Mouse (Mus musculus): ENCODE data around the gene Fam161a. TPM values are rescaled to one million over a fixed set of nuclear protein-coding genes. Genes with fewer than 3 reads are reported as not detected.
"Not testable (repeated sequence)": the region's sequence is repeated elsewhere in the genome, so short reads cannot be mapped to it uniquely, and the experiment has no call there.

Fam161a gene
- polyA plus RNA-seq, 2 experiments = 0.93 to 1.4 TPM

GRCm38 (mm10) chr11:23063857-23064256, 56.5 kb downstream of the Fam161a start:
- H3K27me3 ChIP-seq (ENCODE audit: control insufficient read depth, insufficient read depth, low read length) = no peaks in the 10 kb centered on the region
- no peak overlapping the region for H3K9ac ChIP-seq (replicated peaks)
- ATAC-seq (ENCODE audit: insufficient read depth) (no peak), DNase-seq (ENCODE audit: low read depth in 3 of 3, low spot score in 3 of 3) (no peak)
- no peak overlapping the region for H3K27ac ChIP-seq
- TF ChIP-seq CTCF (IDR thresholded peaks at IDR 0.05; ENCODE audit: low read depth) = no peak
- no peak for TF ChIP-seq EP300 (IDR thresholded peaks at IDR 0.05; ENCODE audit: low read depth)
- H3K9me3 ChIP-seq (ENCODE audit: control insufficient read depth, low read length) = no peaks in the 10 kb centered on the region
- H3K4me1 ChIP-seq (replicated peaks; ENCODE audit: control insufficient read depth in 2 of 2, insufficient read depth in 2 of 2, low read length in 1 of 2) = peaks cover 3 to 12% of the 10 kb centered on the region in 2 experiments; a peak in 3 of 4 replicates
- WGBS (ENCODE audit: insufficient replicate concordance) = 32% methylated on average over 3 of the region's 3 CpGs
- H3K36me3 ChIP-seq (replicated peaks; ENCODE audit: control insufficient read depth, insufficient read depth, low read depth) = no peaks in the 10 kb centered on the region
- no peak overlapping the region for H3K4me2 ChIP-seq (ENCODE audit: low read depth)
- H3K4me3 ChIP-seq (ENCODE audit: insufficient read depth in 1 of 2, low read depth in 2 of 2, low read length in 2 of 2) = no peak overlapping the region

GRCm38 (mm10) chr11:23064276-23064675, 56.9 kb downstream of the Fam161a start:
- H3K36me3 ChIP-seq (replicated peaks; ENCODE audit: control insufficient read depth, insufficient read depth, low read depth); H3K9me3 ChIP-seq (ENCODE audit: control insufficient read depth, low read length); H3K4me3 ChIP-seq (ENCODE audit: insufficient read depth in 1 of 2, low read depth in 2 of 2, low read length in 2 of 2); H3K27ac ChIP-seq; H3K9ac ChIP-seq (replicated peaks); H3K27me3 ChIP-seq (ENCODE audit: control insufficient read depth, insufficient read depth, low read length); DNase-seq (ENCODE audit: low read depth in 3 of 3, low spot score in 3 of 3); H3K4me2 ChIP-seq (ENCODE audit: low read depth); ATAC-seq (ENCODE audit: insufficient read depth): not testable (repeated sequence)
- WGBS (ENCODE audit: insufficient replicate concordance) = 50% methylated on average over 3 of the region's 3 CpGs
- peaks cover 3 to 12% of the 10 kb centered on the region in 2 experiments; a peak in 3 of 4 replicates for H3K4me1 ChIP-seq (replicated peaks; ENCODE audit: control insufficient read depth in 2 of 2, insufficient read depth in 2 of 2, low read length in 1 of 2)

GRCm38 (mm10) chr11:23065167-23065668, 57.9 kb downstream of the Fam161a start:
- Histone ChIP-seq H3K36me3 (replicated peaks; ENCODE audit: control insufficient read depth, insufficient read depth, low read depth) (no peaks in the 10 kb centered on the region), H3K4me1 (replicated peaks; ENCODE audit: control insufficient read depth in 2 of 2, insufficient read depth in 2 of 2, low read length in 1 of 2) (peaks cover 3 to 12% of the 10 kb centered on the region in 2 experiments; a peak in 3 of 4 replicates), H3K9ac (replicated peaks) (no peak overlapping the region), H3K4me3 (ENCODE audit: insufficient read depth in 1 of 2, low read depth in 2 of 2, low read length in 2 of 2) (no peak overlapping the region), H3K4me2 (ENCODE audit: low read depth) (no peak overlapping the region), H3K27me3 (ENCODE audit: control insufficient read depth, insufficient read depth, low read length) (no peaks in the 10 kb centered on the region), H3K27ac (no peak overlapping the region), H3K9me3 (ENCODE audit: control insufficient read depth, low read length) (no peaks in the 10 kb centered on the region)
- TF ChIP-seq EP300 (IDR thresholded peaks at IDR 0.05; ENCODE audit: low read depth) (no peak), CTCF (IDR thresholded peaks at IDR 0.05; ENCODE audit: low read depth) (no peak)
- ATAC-seq (ENCODE audit: insufficient read depth) (no peak), DNase-seq (ENCODE audit: low read depth in 3 of 3, low spot score in 3 of 3) (no peak)
- WGBS (ENCODE audit: insufficient replicate concordance) = 70% methylated on average over 2 of the region's 2 CpGs

- Histone ChIP-seq H3K27me3 (ENCODE audit: control insufficient read depth, insufficient read depth, low read length) (no peaks in the 10 kb centered on the region), H3K4me3 (ENCODE audit: insufficient read depth in 1 of 2, low read depth in 2 of 2, low read length in 2 of 2) (peak overlapping the region; percentile 72 to 74), H3K9me3 (ENCODE audit: control insufficient read depth, low read length) (no peaks in the 10 kb centered on the region), H3K9ac (replicated peaks) (peak overlapping the region; percentile 78), H3K27ac (peak overlapping the region; percentile 19), H3K4me2 (ENCODE audit: low read depth) (peak overlapping the region; percentile 92), H3K36me3 (replicated peaks; ENCODE audit: control insufficient read depth, insufficient read depth, low read depth) (no peaks in the 10 kb centered on the region), H3K4me1 (replicated peaks; ENCODE audit: control insufficient read depth in 2 of 2, insufficient read depth in 2 of 2, low read length in 1 of 2) (peaks cover 3 to 12% of the 10 kb centered on the region in 2 experiments; a peak in 3 of 4 replicates)
- WGBS (ENCODE audit: insufficient replicate concordance) = 1% methylated on average over 49 of the region's 49 CpGs
- ATAC-seq (ENCODE audit: insufficient read depth) (peak; percentile 100), DNase-seq (ENCODE audit: low read depth in 3 of 3, low spot score in 3 of 3) (peak; percentile 71 to 77 (median 75))
- TF ChIP-seq CTCF (IDR thresholded peaks at IDR 0.05; ENCODE audit: low read depth) (peak; percentile 34; the same call in 1 of the 2 replicates), EP300 (IDR thresholded peaks at IDR 0.05; ENCODE audit: low read depth) (no peak)
Observed at GRCm38 (mm10) chr11:23067395-23068136, 60.2 kb downstream of the Fam161a start.

GRCm38 (mm10) chr11:23068201-23068600, 60.9 kb downstream of the Fam161a start:
- no peaks in the 10 kb centered on the region for H3K27me3 ChIP-seq (ENCODE audit: control insufficient read depth, insufficient read depth, low read length)
- H3K27ac ChIP-seq = no peak overlapping the region
- peak overlapping the region; percentile 92 for H3K4me2 ChIP-seq (ENCODE audit: low read depth)
- ATAC-seq (ENCODE audit: insufficient read depth) (no peak), DNase-seq (ENCODE audit: low read depth in 3 of 3, low spot score in 3 of 3) (no peak)
- no peak for TF ChIP-seq EP300 (IDR thresholded peaks at IDR 0.05; ENCODE audit: low read depth)
- TF ChIP-seq CTCF (IDR thresholded peaks at IDR 0.05; ENCODE audit: low read depth) = no peak
- H3K4me1 ChIP-seq (replicated peaks; ENCODE audit: control insufficient read depth in 2 of 2, insufficient read depth in 2 of 2, low read length in 1 of 2) = peaks cover 3 to 11% of the 10 kb centered on the region in 2 experiments; a peak in 3 of 4 replicates
- no peaks in the 10 kb centered on the region for H3K9me3 ChIP-seq (ENCODE audit: control insufficient read depth, low read length)
- H3K4me3 ChIP-seq (ENCODE audit: insufficient read depth in 1 of 2, low read depth in 2 of 2, low read length in 2 of 2) = peak overlapping the region; percentile 72 to 74
- H3K36me3 ChIP-seq (replicated peaks; ENCODE audit: control insufficient read depth, insufficient read depth, low read depth) = no peaks in the 10 kb centered on the region
- H3K9ac ChIP-seq (replicated peaks) = peak overlapping the region; percentile 78
- WGBS (ENCODE audit: insufficient replicate concordance) = 7% methylated on average over 10 of the region's 10 CpGs

GRCm38 (mm10) chr11:23068986-23069385, 61.7 kb downstream of the Fam161a start:
- WGBS (ENCODE audit: insufficient replicate concordance) = 82% methylated on average over 9 of the region's 9 CpGs
- DNase-seq (ENCODE audit: low read depth in 3 of 3, low spot score in 3 of 3); H3K4me1 ChIP-seq (replicated peaks; ENCODE audit: control insufficient read depth in 2 of 2, insufficient read depth in 2 of 2, low read length in 1 of 2); H3K4me2 ChIP-seq (ENCODE audit: low read depth); ATAC-seq (ENCODE audit: insufficient read depth); H3K9me3 ChIP-seq (ENCODE audit: control insufficient read depth, low read length); H3K9ac ChIP-seq (replicated peaks); H3K27ac ChIP-seq; H3K36me3 ChIP-seq (replicated peaks; ENCODE audit: control insufficient read depth, insufficient read depth, low read depth); H3K27me3 ChIP-seq (ENCODE audit: control insufficient read depth, insufficient read depth, low read length); H3K4me3 ChIP-seq (ENCODE audit: insufficient read depth in 1 of 2, low read depth in 2 of 2, low read length in 2 of 2): not testable (repeated sequence)
